Mouse (Mus musculus): ENCODE results near the gene Theg. TPM values are rescaled to one million over a fixed set of nuclear protein-coding genes. Genes with fewer than 3 reads are reported as not detected.

Gene Theg
- polyA plus RNA-seq, 1 experiment from 2014 or later, result not detected

- ATAC-seq (ENCODE audit: insufficient number of reproducible peaks, low FRiP score), result no peak
- WGBS, result 82% methylated on average over 12 of the region's 12 CpGs
These were observed 60.3 kb downstream of the Theg start for GRCm38 (mm10) chr10:79526661-79527452.

More at GRCm38 (mm10) chr10:79526661-79527452, 60.3 kb downstream of the Theg start:
- H3K27ac ChIP-seq (ENCODE audit: poor library complexity, severe bottlenecking), result no peak overlapping the region
- H3K4me1 ChIP-seq (replicated peaks), result no peaks in the 10 kb centered on the region
- H3K4me3 ChIP-seq, result no peak overlapping the region
- H3K36me3 ChIP-seq, result peaks cover 20% of the 10 kb centered on the region
- no peaks in the 10 kb centered on the region for H3K9me3 ChIP-seq (replicated peaks)
- no peak overlapping the region for H3K4me2 ChIP-seq
- H3K9ac ChIP-seq, result no peak overlapping the region
- H3K27me3 ChIP-seq (replicated peaks), result no peaks in the 10 kb centered on the region

Small RNAs within 50 kb of the gene (microRNA-seq; reads per million reads assigned to microRNA genes)
- 0.71 reads per million for gene Mir6909

Other genes starting within 250 kb of the Theg start
- not detected in 2 replicates for gene Vmn2r82, start 230.8 kb downstream of the Theg start, polyA plus RNA-seq (2016; fragmentation: Nextera tagmentation; extraction: Ambion mirVana)
- gene Vmn2r83, start 118.6 kb downstream of the Theg start, polyA plus RNA-seq (2016; fragmentation: Nextera tagmentation; extraction: Ambion mirVana), result not detected in 2 replicates
- gene Plpp2, start 53.5 kb downstream of the Theg start, polyA plus RNA-seq (2016; fragmentation: Nextera tagmentation; extraction: Ambion mirVana), result 12.0 and 12.3 TPM in 2 replicates
- 38.2 and 38.7 TPM in 2 replicates for gene Mier2, start 32.1 kb downstream of the Theg start, polyA plus RNA-seq (2016; fragmentation: Nextera tagmentation; extraction: Ambion mirVana)
- not detected in 2 replicates for gene C2cd4c, start 26.7 kb upstream of the Theg start, polyA plus RNA-seq (2016; fragmentation: Nextera tagmentation; extraction: Ambion mirVana)
- gene Shc2, start 50.6 kb upstream of the Theg start, polyA plus RNA-seq (2016; fragmentation: Nextera tagmentation; extraction: Ambion mirVana), result 2.7 and 3.0 TPM in 2 replicates
- not detected in 2 replicates for gene Odf3l2, start 58.4 kb upstream of the Theg start, polyA plus RNA-seq (2016; fragmentation: Nextera tagmentation; extraction: Ambion mirVana)
- 0.23 and 1.0 TPM in 2 replicates for gene Madcam1, start 77.2 kb upstream of the Theg start, polyA plus RNA-seq (2016; fragmentation: Nextera tagmentation; extraction: Ambion mirVana)
- gene Tpgs1, start 82.0 kb upstream of the Theg start, polyA plus RNA-seq (2016; fragmentation: Nextera tagmentation; extraction: Ambion mirVana), result 41.9 and 46.0 TPM in 2 replicates
- 151 and 152 TPM in 2 replicates for gene Cdc34, start 94.9 kb upstream of the Theg start, polyA plus RNA-seq (2016; fragmentation: Nextera tagmentation; extraction: Ambion mirVana)
- 0.78 and 0.83 TPM in 2 replicates for gene Gzmm, start 101.7 kb upstream of the Theg start, polyA plus RNA-seq (2016; fragmentation: Nextera tagmentation; extraction: Ambion mirVana)
- 1,289 and 1,310 TPM in 2 replicates for gene Bsg, start 117.2 kb upstream of the Theg start, polyA plus RNA-seq (2016; fragmentation: Nextera tagmentation; extraction: Ambion mirVana)
- not detected in 2 replicates for gene Hcn2, start 129.3 kb upstream of the Theg start, polyA plus RNA-seq (2016; fragmentation: Nextera tagmentation; extraction: Ambion mirVana)
- gene Polrmt, start 159.2 kb upstream of the Theg start, polyA plus RNA-seq (2016; fragmentation: Nextera tagmentation; extraction: Ambion mirVana), result 35.4 and 35.9 TPM in 2 replicates
- gene Fgf22, start 167.7 kb upstream of the Theg start, polyA plus RNA-seq (2016; fragmentation: Nextera tagmentation; extraction: Ambion mirVana), result 0.22 and 0.38 TPM in 2 replicates
- 78.7 and 78.9 TPM in 2 replicates for gene Rnf126, start 179.6 kb upstream of the Theg start, polyA plus RNA-seq (2016; fragmentation: Nextera tagmentation; extraction: Ambion mirVana)
- 21.1 and 21.9 TPM in 2 replicates for gene Fstl3, start 189.9 kb upstream of the Theg start, polyA plus RNA-seq (2016; fragmentation: Nextera tagmentation; extraction: Ambion mirVana)
- 0.24 TPM in 1 of 2 replicates, not detected in the other for gene Prss57, start 203.6 kb upstream of the Theg start, polyA plus RNA-seq (2016; fragmentation: Nextera tagmentation; extraction: Ambion mirVana)
- 72.4 and 80.8 TPM in 2 replicates for gene Palm, start 206.2 kb upstream of the Theg start, polyA plus RNA-seq (2016; fragmentation: Nextera tagmentation; extraction: Ambion mirVana)
- gene Misp, start 233.7 kb upstream of the Theg start, polyA plus RNA-seq (2016; fragmentation: Nextera tagmentation; extraction: Ambion mirVana), result 0.40 and 0.60 TPM in 2 replicates